Mouse (Mus musculus) induced T-regulatory cell, adult 2 months (primary cell): ENCODE data around the gene Tmem254b.
"Not testable (repeated sequence)": the region's sequence is repeated elsewhere in the genome, so short reads cannot be mapped to it uniquely, and the experiment has no call there.

Experiments used
- DNase-seq: peaks from one replicate; pipeline ENCODE4 v3.0.0-alpha.2; 2012; ENCODE audit warnings: low read depth

The Tmem254b gene

DNA sequence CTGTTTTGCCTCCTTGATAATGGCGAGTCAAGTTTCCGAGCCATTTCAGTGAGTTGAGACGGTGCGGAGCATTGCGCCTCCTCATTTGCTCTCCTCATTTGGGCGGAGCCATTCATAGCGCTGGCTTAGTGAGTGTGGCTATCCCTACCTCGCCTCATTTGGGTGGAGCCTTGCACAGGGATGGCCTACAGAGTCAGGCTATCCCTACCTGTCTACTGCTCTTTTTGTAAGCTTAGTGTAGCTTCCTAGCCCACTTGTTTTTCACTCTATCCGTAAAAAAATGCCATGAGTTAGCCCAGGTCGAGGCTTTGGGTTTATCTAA, at the start of gene Tmem254b:
Tmem254b (minus strand) TSS at position 116 of the 322 bp plus-strand sequence.
- DNase-seq, result not testable (repeated sequence)

DNA sequence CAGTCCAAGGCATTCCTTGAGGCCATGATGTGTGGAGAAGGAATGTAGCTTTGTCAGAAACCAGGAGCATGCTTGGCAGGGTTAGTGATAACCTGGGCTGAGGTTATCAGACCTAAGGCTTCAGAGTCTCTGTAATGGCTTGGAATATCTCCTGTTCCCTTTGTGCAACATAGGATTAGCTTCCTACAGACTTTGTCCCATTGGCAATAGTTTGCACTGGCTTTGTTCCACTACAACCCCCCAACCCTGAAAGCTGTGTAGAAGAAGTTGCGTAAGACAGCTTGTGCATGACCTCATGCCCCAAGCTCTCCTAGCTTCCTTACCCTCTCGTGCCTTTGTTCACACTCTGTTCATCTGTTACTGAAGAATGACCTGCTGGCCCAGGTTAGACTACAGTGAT, 30.3 kb upstream of the Tmem254b start:
- DNase-seq, result not testable (repeated sequence)

DNA sequence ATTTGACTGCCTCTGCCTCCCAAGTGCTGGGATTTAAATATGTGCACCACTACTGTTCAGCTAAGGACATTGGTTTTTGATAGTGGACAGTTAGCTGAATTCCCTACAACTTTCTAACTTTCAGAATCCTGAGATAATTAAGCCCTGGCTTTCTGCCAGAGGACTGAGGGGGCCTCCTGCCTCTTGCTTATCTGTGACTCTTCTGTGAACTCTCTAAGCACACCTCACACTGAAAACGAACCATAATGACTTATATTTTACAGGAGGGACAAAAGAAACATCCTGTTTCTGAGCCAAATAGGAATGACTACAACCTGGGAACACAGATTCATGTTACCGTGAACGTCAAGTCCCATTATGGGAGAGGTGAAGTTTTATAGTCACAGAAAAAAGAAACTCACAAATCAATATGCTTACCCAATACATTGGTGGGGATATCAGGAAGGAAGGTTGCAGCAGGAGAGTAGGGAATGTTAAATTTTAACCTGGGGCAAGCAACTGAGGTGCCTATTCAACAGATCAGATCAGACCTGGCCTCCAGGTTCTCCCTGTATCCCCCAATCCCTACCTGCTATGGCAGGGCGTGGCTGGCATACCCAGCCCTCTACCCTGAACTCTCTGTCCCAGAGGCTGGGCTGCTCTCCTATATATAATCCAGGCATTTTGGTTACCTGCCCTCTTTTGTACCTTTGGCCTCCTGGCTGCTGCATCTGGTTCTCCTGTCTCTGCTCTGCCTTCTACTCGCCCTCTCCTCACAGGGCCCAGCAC, 9.6 kb upstream of the Tmem254b start:
- DNase-seq, result not testable (repeated sequence)

DNA sequence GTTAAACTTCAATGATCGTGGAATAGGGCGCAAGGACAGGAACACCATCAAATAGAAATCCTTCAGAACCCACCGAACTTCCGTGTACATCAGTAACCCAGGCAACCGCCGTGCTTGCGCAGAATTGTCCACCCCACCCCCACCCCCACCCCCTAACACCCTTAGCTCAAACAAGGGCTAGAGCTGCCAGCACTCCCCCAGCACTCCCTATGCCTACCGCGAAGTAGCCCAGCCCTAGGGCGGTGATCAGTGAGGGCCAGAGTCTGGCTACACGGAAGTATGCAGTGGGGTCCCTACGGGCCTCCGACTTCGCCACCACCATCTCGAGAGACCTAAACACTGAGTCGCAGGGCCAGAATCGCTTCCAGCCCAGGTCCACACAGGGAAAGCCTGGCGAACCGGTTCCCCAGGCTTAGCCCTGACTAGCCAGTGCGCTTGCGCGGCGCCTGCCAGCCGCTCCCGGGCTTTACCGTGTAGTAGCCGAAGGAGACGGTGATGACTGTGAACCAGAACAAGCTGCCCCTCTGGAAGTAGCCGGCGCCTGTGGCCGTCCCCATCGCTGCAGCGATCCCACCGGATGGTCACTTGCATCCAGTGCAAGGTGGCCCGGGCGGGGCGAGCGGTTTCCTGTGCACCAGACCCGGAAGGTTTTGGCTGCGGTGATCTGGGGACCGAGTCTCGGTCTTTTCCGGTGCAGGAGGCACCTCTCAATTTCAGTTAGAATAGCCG, 480 bp downstream of the Tmem254b start:
- not testable (repeated sequence) for DNase-seq

- not testable (repeated sequence) for DNase-seq
Measured at GRCm38 (mm10) chr14:26197851-26198250, 9.0 kb downstream of the Tmem254b start.

DNA sequence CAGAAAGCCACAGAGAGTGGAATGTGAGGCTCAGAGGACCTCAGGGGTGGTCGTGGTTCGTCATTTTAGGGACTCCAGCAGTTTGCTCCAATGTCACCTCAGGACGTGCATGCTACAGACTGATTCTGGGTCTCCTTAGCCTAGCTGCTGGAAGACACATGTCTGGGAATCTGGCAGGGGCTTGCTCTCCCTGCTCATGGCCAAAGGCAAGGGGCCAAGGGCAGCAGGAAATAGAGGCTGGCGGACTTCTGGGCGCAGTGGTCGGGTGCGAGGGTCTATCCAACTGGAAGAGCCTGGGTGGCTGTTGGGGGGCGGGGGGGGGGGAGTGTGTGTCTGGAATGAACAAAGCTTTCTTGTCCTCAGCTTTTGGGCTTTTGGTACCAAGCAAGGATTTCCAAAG, 18.5 kb downstream of the Tmem254b start:
- not testable (repeated sequence) for DNase-seq

DNA sequence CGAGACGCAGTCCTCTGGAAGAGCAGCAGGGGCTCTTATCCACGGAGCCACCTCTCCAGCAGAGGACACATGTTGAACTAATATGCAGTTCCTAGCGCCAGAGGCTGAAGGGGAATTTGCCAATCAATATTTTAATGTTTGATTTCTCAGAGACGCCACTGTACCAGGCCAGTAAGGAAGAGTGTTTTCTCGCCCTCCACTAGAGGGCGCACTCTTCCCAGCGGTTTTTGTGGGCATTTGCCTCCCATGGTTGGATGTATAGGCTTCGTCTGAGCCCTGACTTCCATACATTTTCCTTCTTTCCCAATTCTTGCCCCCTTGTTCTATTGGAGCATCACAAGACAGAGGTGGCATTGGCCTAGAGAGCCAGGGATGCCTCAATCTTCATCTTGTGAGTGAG, 20.2 kb downstream of the Tmem254b start:
- DNase-seq, result not testable (repeated sequence)

GRCm38 (mm10) chr14:26182380-26182779, 24.5 kb downstream of the Tmem254b start, which contains the start of gene Plac9b:
TSS of gene Plac9b (minus strand) at chr14:26182480.
- DNase-seq, result not testable (repeated sequence)

DNA sequence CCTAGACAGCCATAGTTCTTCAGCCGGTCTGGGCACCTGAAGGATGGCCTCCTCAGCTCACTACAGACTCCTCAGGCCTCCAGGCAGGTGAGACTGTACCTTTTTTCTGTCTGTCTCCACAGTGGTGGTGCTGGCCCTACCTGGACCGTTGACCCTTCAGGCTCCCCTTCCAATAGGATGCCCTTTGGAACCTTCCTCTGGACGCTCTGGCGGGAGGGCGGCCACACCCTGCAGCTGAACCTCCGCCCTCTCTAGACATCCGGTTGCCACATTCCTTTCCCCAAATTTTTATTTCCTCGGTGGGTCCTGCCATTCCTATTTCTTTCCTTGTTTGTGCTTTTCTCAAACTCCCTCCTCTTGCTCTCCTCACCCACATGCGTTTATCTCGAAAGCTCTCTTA, 25.2 kb downstream of the Tmem254b start:
- DNase-seq, result not testable (repeated sequence)

GRCm38 (mm10) chr14:26175028-26175427, 31.8 kb downstream of the Tmem254b start:
- DNase-seq, result not testable (repeated sequence)

GRCm38 (mm10) chr14:26173955-26174354, 32.9 kb downstream of the Tmem254b start:
- not testable (repeated sequence) for DNase-seq

DNA sequence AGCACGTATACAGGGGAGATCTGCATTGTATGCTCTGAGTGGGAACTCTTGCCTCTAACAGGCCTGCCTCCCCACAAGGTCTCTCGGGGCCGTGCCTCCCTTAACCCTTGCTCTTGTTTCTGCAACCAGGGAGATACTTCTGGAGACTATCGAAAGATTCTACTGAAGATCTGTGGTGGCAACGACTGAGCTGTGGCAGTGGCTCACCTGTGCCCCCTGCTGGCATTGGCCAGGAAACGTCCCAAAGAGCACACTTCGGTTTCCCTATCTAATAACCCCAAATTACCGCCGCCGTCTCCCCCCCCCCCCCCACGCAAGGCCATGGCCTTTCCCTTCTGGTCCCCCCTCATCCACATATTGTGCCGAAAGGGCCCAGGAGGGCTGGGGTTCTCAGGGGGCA, 41.6 kb downstream of the Tmem254b start:
- not testable (repeated sequence) for DNase-seq

DNA sequence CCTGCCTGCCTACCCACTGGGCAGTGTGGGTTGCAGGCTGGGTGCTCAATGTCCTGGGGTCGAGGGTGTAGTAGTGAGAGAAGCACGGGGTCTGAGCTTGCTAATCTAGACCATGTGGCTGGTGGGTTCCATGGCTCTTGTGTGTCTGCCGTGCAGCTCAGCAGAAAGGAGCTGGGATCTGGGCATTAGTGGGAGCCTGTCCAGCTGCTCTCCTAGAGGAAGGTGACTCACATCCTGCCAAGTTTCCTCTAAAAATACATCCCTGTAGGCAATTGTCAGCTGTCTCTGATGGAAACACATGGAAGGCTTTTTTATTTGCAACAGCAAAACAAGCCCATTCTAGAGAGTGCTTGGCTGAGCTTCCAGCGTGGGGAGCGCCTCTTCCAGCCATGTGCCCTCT, 44.4 kb downstream of the Tmem254b start:
- DNase-seq, result not testable (repeated sequence)

DNA sequence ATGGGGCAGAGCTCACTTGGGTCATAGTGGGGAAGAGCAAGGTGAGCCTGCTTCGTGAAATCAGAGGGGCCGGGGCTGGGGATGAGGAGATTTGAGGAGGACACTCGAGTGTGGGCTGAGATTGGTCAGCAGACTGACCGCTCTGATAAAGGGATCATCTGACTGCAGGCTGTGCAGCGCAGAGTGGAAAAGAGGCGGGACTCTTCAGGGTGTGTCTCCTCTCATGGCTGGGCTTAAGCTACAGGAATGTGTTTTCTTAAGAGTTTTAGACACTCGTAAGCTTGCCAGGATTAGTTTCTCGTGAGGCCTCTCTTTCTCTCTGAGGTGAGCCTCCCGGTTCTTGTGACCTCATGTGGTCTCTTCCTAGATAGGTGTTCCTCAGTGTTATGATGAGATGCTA, 45.7 kb downstream of the Tmem254b start:
- not testable (repeated sequence) for DNase-seq

GRCm38 (mm10) chr14:26156032-26156431, 50.8 kb downstream of the Tmem254b start:
- DNase-seq, result not testable (repeated sequence)
